Mouse (Mus musculus) cerebellum, adult 8-10 months (tissue): ENCODE data around the gene Ttc3.
"Not testable (repeated sequence)": the region's sequence is repeated elsewhere in the genome, so short reads cannot be mapped to it uniquely, and the experiment has no call there.

Experiments used
- DNase-seq: peaks from one replicate; pipeline ENCODE4 v3.0.0; 2022

Ttc3 gene

GRCm38 (mm10) chr16:94436801-94437200, 66.4 kb downstream of the Ttc3 start:
- no peak for DNase-seq

- DNase-seq: no peak
Observed at GRCm38 (mm10) chr16:94441361-94441760, 70.9 kb downstream of the Ttc3 start.

GRCm38 (mm10) chr16:94449151-94449550, 78.7 kb downstream of the Ttc3 start:
- no peak for DNase-seq

- DNase-seq: no peak
Observed at GRCm38 (mm10) chr16:94449632-94450031, 79.2 kb downstream of the Ttc3 start.

GRCm38 (mm10) chr16:94451545-94452488, 81.4 kb downstream of the Ttc3 start:
- DNase-seq: no peak

GRCm38 (mm10) chr16:94452768-94453167, 82.3 kb downstream of the Ttc3 start:
- no peak for DNase-seq

GRCm38 (mm10) chr16:94454146-94454545, 83.7 kb downstream of the Ttc3 start:
- DNase-seq: no peak

GRCm38 (mm10) chr16:94464067-94464466, 93.6 kb downstream of the Ttc3 start:
- DNase-seq: no peak

- no peak for DNase-seq
Observed at GRCm38 (mm10) chr16:94465900-94466299, 95.5 kb downstream of the Ttc3 start.

- DNase-seq: not testable (repeated sequence)
Observed at GRCm38 (mm10) chr16:94466317-94466716, 95.9 kb downstream of the Ttc3 start.

- no peak for DNase-seq
Observed at GRCm38 (mm10) chr16:94467337-94468055, 97.1 kb downstream of the Ttc3 start.

GRCm38 (mm10) chr16:94468391-94468790, 98.0 kb downstream of the Ttc3 start:
- no peak for DNase-seq

- peak; percentile 59 for DNase-seq
Observed at GRCm38 (mm10) chr16:94472515-94472951, 102.1 kb downstream of the Ttc3 start.

- DNase-seq: peak; percentile 37
Observed at GRCm38 (mm10) chr16:94473086-94473822, 102.8 kb downstream of the Ttc3 start.

GRCm38 (mm10) chr16:94484752-94485535, 114.5 kb downstream of the Ttc3 start:
- no peak for DNase-seq

GRCm38 (mm10) chr16:94487341-94487740, 116.9 kb downstream of the Ttc3 start:
- DNase-seq: no peak

GRCm38 (mm10) chr16:94489326-94489725, 118.9 kb downstream of the Ttc3 start:
- DNase-seq: no peak

- not testable (repeated sequence) for DNase-seq
Observed at GRCm38 (mm10) chr16:94497176-94497575, 126.8 kb downstream of the Ttc3 start.

- DNase-seq: no peak
Observed at GRCm38 (mm10) chr16:94497911-94498310, 127.5 kb downstream of the Ttc3 start.

- no peak for DNase-seq
Observed at GRCm38 (mm10) chr16:94504192-94504591, 133.8 kb downstream of the Ttc3 start.

- DNase-seq: no peak
Observed at GRCm38 (mm10) chr16:94507071-94507470, 136.7 kb downstream of the Ttc3 start.

- DNase-seq: no peak
Observed at GRCm38 (mm10) chr16:94508769-94509168, 138.4 kb downstream of the Ttc3 start.
